Mouse (Mus musculus): ENCODE results near the gene Lrrc56. TPM values are rescaled to one million over a fixed set of nuclear protein-coding genes. Genes with fewer than 3 reads are reported as not detected.

Gene Lrrc56
- polyA plus RNA-seq, 1 experiment from 2014 or later: 2.8 TPM

GRCm38 (mm10) chr7:141155362-141155761, 38.6 kb upstream of the Lrrc56 start:
- H3K27ac ChIP-seq (replicated peaks): no peak overlapping the region
- H3K4me3 ChIP-seq (ENCODE audit: low read depth, low read length): no peak overlapping the region
- H3K36me3 ChIP-seq (ENCODE audit: control insufficient read depth, insufficient read depth, low read length): peaks cover 16% of the 10 kb centered on the region; the same call in 1 of the 2 replicates
- ATAC-seq (ENCODE audit: low FRiP score, low TSS enrichment) (no peak), DNase-seq (ENCODE audit: low spot score) (no peak)
- 75% methylated on average over 9 of the region's 9 CpGs for WGBS
- no peak overlapping the region for H3K4me2 ChIP-seq (replicated peaks; ENCODE audit: low read depth)
- TF ChIP-seq EP300 (optimal IDR thresholded peaks at IDR 0.05) (no peak), CTCF (IDR thresholded peaks at IDR 0.05; ENCODE audit: low read depth) (no peak)
- no peaks in the 10 kb centered on the region for H3K27me3 ChIP-seq (ENCODE audit: control insufficient read depth, insufficient read depth, low read length)
- H3K4me1 ChIP-seq (replicated peaks; ENCODE audit: control insufficient read depth, insufficient read depth): no peaks in the 10 kb centered on the region
- H3K9me3 ChIP-seq (ENCODE audit: control insufficient read depth, low read length): peaks cover 4% of the 10 kb centered on the region; the same call in 1 of the 2 replicates
- no peak overlapping the region for H3K9ac ChIP-seq (ENCODE audit: low read length)

- peaks cover 9% of the 10 kb centered on the region for H3K4me1 ChIP-seq (replicated peaks; ENCODE audit: control insufficient read depth, insufficient read depth)
- no peak overlapping the region for H3K4me3 ChIP-seq (ENCODE audit: low read depth, low read length)
- WGBS: 83% methylated on average over 7 of the region's 7 CpGs
- H3K9me3 ChIP-seq (ENCODE audit: control insufficient read depth, low read length): no peaks in the 10 kb centered on the region
- H3K27me3 ChIP-seq (ENCODE audit: control insufficient read depth, insufficient read depth, low read length): no peaks in the 10 kb centered on the region
- peaks cover 33% of the 10 kb centered on the region for H3K36me3 ChIP-seq (ENCODE audit: control insufficient read depth, insufficient read depth, low read length)
- H3K4me2 ChIP-seq (replicated peaks; ENCODE audit: low read depth): no peak overlapping the region
- DNase-seq (ENCODE audit: low spot score) (no peak), ATAC-seq (ENCODE audit: low FRiP score, low TSS enrichment) (peak; percentile 25; the same call in 1 of the 2 replicates)
- no peak overlapping the region for H3K9ac ChIP-seq (ENCODE audit: low read length)
- H3K27ac ChIP-seq (replicated peaks): peak overlapping the region; percentile 80
- TF ChIP-seq CTCF (IDR thresholded peaks at IDR 0.05; ENCODE audit: low read depth) (no peak), EP300 (optimal IDR thresholded peaks at IDR 0.05) (no peak)
Observed at GRCm38 (mm10) chr7:141164397-141164796, 29.6 kb upstream of the Lrrc56 start.

- DNase-seq (ENCODE audit: low spot score) (peak; percentile 86), ATAC-seq (ENCODE audit: low FRiP score, low TSS enrichment) (peak; percentile 93)
- Histone ChIP-seq H3K9me3 (ENCODE audit: control insufficient read depth, low read length) (no peaks in the 10 kb centered on the region), H3K27ac (replicated peaks) (peak overlapping the region; percentile 80), H3K4me3 (ENCODE audit: low read depth, low read length) (no peak overlapping the region), H3K4me1 (replicated peaks; ENCODE audit: control insufficient read depth, insufficient read depth) (peaks cover 9% of the 10 kb centered on the region), H3K36me3 (ENCODE audit: control insufficient read depth, insufficient read depth, low read length) (peaks cover 33% of the 10 kb centered on the region), H3K9ac (ENCODE audit: low read length) (no peak overlapping the region), H3K27me3 (ENCODE audit: control insufficient read depth, insufficient read depth, low read length) (no peaks in the 10 kb centered on the region), H3K4me2 (replicated peaks; ENCODE audit: low read depth) (no peak overlapping the region)
- WGBS: 59% methylated on average over 6 of the region's 6 CpGs
- TF ChIP-seq EP300 (optimal IDR thresholded peaks at IDR 0.05): no peak
- TF ChIP-seq CTCF (IDR thresholded peaks at IDR 0.05; ENCODE audit: low read depth): no peak
Observed at GRCm38 (mm10) chr7:141164850-141165249, 29.1 kb upstream of the Lrrc56 start.

GRCm38 (mm10) chr7:141167901-141168517, 25.9 kb upstream of the Lrrc56 start:
- Histone ChIP-seq H3K9me3 (ENCODE audit: control insufficient read depth, low read length) (no peaks in the 10 kb centered on the region), H3K4me3 (ENCODE audit: low read depth, low read length) (peak overlapping the region; percentile 59), H3K36me3 (ENCODE audit: control insufficient read depth, insufficient read depth, low read length) (peaks cover 14% of the 10 kb centered on the region), H3K4me1 (replicated peaks; ENCODE audit: control insufficient read depth, insufficient read depth) (peaks cover 9% of the 10 kb centered on the region), H3K27ac (replicated peaks) (peak overlapping the region; percentile 93), H3K27me3 (ENCODE audit: control insufficient read depth, insufficient read depth, low read length) (no peaks in the 10 kb centered on the region), H3K9ac (ENCODE audit: low read length) (peak overlapping the region; percentile 76), H3K4me2 (replicated peaks; ENCODE audit: low read depth) (peak overlapping the region; percentile 74)
- ATAC-seq (ENCODE audit: low FRiP score, low TSS enrichment) (peak; percentile 63), DNase-seq (ENCODE audit: low spot score) (peak; percentile 79)
- TF ChIP-seq EP300 (optimal IDR thresholded peaks at IDR 0.05): no peak
- 6% methylated on average over 7 of the region's 7 CpGs for WGBS

GRCm38 (mm10) chr7:141168518-141168953, 25.4 kb upstream of the Lrrc56 start:
- Histone ChIP-seq H3K27me3 (ENCODE audit: control insufficient read depth, insufficient read depth, low read length) (no peaks in the 10 kb centered on the region), H3K4me3 (ENCODE audit: low read depth, low read length) (peak overlapping the region; percentile 59), H3K27ac (replicated peaks) (peak overlapping the region; percentile 93), H3K9ac (ENCODE audit: low read length) (peak overlapping the region; percentile 76), H3K4me2 (replicated peaks; ENCODE audit: low read depth) (peak overlapping the region; percentile 74), H3K36me3 (ENCODE audit: control insufficient read depth, insufficient read depth, low read length) (peaks cover 11% of the 10 kb centered on the region; the same call in 1 of the 2 replicates), H3K4me1 (replicated peaks; ENCODE audit: control insufficient read depth, insufficient read depth) (peaks cover 9% of the 10 kb centered on the region), H3K9me3 (ENCODE audit: control insufficient read depth, low read length) (no peaks in the 10 kb centered on the region)
- DNase-seq (ENCODE audit: low spot score) (peak; percentile 86), ATAC-seq (ENCODE audit: low FRiP score, low TSS enrichment) (peak; percentile 50)
- WGBS: under 1% methylated on average over 22 of the region's 22 CpGs
- TF ChIP-seq EP300 (optimal IDR thresholded peaks at IDR 0.05): peak; percentile 60
- no peak for TF ChIP-seq CTCF (IDR thresholded peaks at IDR 0.05; ENCODE audit: low read depth)

- Histone ChIP-seq H3K4me3 (ENCODE audit: low read depth, low read length) (no peak overlapping the region), H3K27me3 (ENCODE audit: control insufficient read depth, insufficient read depth, low read length) (no peaks in the 10 kb centered on the region), H3K9ac (ENCODE audit: low read length) (0 out of 2 replicates have a peak overlapping the region, but pooled peaks have one; percentile 27), H3K4me1 (replicated peaks; ENCODE audit: control insufficient read depth, insufficient read depth) (peaks cover 9% of the 10 kb centered on the region), H3K36me3 (ENCODE audit: control insufficient read depth, insufficient read depth, low read length) (peaks cover 5% of the 10 kb centered on the region; the same call in 1 of the 2 replicates), H3K27ac (replicated peaks) (peak overlapping the region; percentile 93), H3K9me3 (ENCODE audit: control insufficient read depth, low read length) (no peaks in the 10 kb centered on the region), H3K4me2 (replicated peaks; ENCODE audit: low read depth) (peak overlapping the region; percentile 74; the same call in 1 of the 2 replicates)
- DNase-seq (ENCODE audit: low spot score) (no peak), ATAC-seq (ENCODE audit: low FRiP score, low TSS enrichment) (no peak)
- 18% methylated on average over 1 of the region's 1 CpGs for WGBS
- TF ChIP-seq EP300 (optimal IDR thresholded peaks at IDR 0.05) (no peak), CTCF (IDR thresholded peaks at IDR 0.05; ENCODE audit: low read depth) (no peak)
Observed at GRCm38 (mm10) chr7:141169300-141169699, 24.7 kb upstream of the Lrrc56 start.
